Mouse (Mus musculus): Measurements from ENCODE around the gene Pdia3. TPM values are rescaled to one million over a fixed set of nuclear protein-coding genes. Genes with fewer than 3 reads are reported as not detected.
A peak's percentile ranks its signal among the peaks of the same experiment; 100 is the strongest.
"Not testable (repeated sequence)": the region's sequence is repeated elsewhere in the genome, so short reads cannot be mapped to it uniquely, and the experiment has no call there.

Pdia3 gene
- total RNA-seq (2021), result 100 to 1,000 TPM; 355 to 437 TPM
- long read RNA-seq, experiment 1, transcript Pdia3-201 (13 exons, 2,770 nt), result major isoform, 363 of 375 reads
- long read RNA-seq, experiment 1, partial matches to known transcripts, result 3 of 375 reads
- long read RNA-seq, experiment 1, other reads (novel, unspliced or antisense), result 9 of 375 reads
- long read RNA-seq, experiment 2, transcript Pdia3-201 (13 exons, 2,770 nt), result major isoform, 773 of 820 reads
- long read RNA-seq, experiment 2, partial matches to known transcripts, result 30 of 820 reads
- long read RNA-seq, experiment 2, other reads (novel, unspliced or antisense), result 17 of 820 reads

DNA sequence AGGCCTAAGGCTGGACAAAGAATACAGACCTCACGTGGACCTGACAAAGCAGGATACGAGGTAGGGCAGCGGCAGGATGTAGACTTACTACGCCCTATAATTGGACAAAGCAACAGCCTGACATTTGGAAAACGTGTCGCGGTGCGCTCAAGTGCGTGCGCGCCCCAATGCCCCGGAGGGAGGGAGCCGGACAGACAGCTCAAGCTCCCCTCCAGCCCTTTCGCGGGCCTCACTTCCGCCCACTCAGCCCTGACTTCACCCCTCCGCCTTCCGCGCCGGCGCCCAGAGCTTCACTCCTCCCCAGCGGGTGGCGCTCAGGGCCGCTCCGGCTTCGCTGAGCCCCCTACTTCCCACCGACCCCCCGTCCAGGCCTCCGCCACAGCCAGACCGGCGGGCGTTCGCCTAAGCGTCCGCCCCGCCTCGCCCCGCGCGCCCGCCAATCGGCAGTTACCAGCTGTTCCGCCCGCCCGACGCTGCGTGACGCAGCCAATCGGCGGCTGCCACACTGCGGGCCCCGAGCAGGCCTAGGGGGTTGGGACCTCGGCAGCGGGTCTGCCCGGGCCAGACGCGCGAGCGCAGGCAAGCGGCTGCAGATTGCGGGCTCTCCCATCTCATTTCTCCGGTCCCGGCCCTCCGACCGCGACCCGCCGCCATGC lies at the start of gene Pdia3, which contains the start of gene Catsper2:
TSS of gene Pdia3 (plus strand) at position 389 of the 656 bp plus-strand sequence.
TSS of gene Catsper2 (minus strand) at position 406 of the 656 bp plus-strand sequence.
- peak; percentile 93 to 95 for DNase-seq (ENCODE audit: low spot score in 2 of 2)

DNA sequence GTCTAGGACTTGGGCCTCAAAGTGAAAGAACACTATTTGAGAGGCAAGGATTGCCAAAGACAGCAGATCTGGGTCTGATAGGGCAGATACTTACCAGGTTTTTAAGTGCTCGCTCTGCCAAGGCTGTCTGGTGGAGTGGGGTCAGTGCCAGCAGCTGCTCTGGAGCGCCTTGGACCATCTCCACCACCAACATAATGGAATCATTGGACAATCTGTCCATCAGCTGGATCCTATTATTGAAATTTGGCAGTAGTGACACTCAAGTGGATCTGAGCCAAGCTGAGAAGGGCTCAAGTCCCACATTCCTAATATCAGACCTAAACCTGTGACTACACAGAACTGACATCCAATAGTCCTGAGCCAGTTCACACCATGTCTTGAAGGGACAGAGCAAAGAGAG lies 44.7 kb upstream of the Pdia3 start:
- no peak for DNase-seq (ENCODE audit: low spot score in 2 of 2)

DNA sequence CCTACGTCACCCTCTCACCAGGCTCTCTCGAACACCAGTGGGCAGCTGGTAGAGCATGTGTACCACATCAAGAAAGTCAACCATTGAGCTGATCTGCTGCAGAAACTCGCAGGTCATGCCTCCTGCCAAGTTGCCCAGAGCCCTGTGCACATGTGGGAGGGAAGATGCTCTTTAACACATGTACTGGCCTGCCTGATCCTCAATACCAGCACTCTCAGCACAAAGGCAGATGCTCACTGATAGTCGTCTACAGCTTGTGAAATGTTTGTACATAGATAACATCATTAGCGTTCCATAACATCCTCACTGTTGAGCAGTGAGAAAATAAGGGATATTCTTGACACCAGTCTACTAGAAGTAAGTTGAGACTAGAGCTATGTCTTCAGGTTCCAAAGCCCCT lies 42.7 kb upstream of the Pdia3 start:
- DNase-seq (ENCODE audit: low spot score in 2 of 2), result no peak

DNA sequence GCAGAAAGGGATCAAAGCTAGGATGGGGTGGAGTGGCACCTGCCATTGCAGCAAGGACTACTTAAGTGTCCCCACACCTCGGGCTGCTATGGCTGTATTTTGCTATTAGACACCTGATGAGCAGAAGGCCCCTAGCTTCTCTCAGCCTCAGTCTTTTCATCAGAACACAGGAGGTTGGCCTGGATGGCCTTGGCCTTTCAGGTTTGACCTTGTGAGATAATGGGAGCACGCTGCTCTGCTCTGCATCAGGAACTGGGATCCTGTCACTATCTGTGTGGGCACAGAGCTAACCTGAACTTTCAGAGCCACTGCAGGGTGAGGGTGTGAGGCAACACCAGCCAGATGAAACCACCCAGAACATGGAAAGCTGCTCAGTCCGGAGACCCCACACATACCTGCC lies 41.3 kb upstream of the Pdia3 start:
- peak; percentile 5 to 26 for DNase-seq (ENCODE audit: low spot score in 2 of 2)

DNA sequence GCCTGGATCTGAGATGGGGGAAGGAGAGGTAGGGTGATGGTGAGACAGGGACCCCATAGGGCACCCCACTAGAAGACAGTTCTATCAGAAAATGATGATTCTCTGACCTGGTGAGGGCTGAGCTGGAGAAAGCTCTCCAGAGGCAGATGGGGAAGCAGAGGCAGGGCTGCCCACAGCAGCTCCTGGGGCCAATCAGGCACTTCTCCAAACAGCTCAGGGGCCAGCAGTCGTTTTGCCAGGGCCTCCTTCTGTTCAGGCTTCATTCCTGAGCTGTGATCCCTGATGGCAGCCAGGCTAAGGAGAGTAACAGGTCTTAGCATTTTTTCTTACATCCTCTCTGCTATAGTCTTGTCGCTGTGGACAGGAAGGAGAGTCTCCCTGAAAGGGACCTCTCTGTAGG lies 38.8 kb upstream of the Pdia3 start:
- no peak for DNase-seq (ENCODE audit: low spot score in 2 of 2)

DNA sequence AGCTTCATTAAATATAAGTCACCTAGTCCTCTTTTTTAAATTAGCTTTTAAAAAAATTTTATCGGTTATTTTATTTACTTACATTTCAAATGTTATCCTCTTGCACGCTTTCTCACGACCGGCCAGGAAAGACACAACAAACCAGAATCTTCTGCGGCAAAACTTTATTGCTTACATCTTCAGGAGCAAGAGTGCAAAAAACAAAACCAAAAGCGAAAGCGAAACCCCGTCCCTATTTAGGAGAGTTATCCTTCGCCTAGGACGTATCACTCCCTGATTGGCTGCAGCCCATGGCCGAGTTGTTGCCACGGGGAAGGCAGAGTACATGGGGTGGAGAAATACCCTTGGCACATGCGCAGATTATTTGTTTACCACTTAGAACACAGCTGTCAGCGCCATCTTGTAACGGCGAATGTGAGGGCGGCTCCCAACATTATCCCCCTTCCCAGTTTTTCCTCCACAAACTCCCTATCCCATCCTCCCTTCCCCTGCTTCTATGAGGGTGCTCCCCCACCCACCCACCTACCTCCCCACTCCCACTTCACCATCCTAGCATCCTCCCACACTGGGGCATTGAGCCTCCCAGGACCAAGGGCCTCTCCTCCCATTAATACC lies 26.5 kb upstream of the Pdia3 start, which contains the start of gene Strc:
TSS of gene Strc (minus strand) at position 208 of the 615 bp plus-strand sequence.
- not testable (repeated sequence) for DNase-seq (ENCODE audit: low spot score in 2 of 2)

DNA sequence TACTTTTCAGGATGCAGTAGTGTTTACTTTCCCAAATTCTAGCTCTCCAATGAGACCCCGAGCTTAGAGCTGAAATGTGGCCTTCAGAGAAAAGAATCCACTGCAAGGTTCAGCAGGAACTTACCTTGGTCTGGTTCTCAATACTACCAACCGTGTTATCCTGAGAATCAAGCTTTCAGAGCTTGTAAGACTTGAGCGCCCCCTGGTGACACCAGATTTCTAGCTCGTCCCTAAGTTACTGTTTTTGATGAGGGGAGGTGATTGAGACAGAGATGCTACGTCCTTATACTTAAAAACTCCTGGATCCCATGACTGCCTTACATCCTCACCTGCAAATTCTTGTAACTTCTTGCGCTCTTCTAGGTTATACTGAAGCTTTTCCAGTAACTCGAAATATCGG lies 17.0 kb upstream of the Pdia3 start:
- peak; percentile 81 for DNase-seq (ENCODE audit: low spot score in 2 of 2)

DNA sequence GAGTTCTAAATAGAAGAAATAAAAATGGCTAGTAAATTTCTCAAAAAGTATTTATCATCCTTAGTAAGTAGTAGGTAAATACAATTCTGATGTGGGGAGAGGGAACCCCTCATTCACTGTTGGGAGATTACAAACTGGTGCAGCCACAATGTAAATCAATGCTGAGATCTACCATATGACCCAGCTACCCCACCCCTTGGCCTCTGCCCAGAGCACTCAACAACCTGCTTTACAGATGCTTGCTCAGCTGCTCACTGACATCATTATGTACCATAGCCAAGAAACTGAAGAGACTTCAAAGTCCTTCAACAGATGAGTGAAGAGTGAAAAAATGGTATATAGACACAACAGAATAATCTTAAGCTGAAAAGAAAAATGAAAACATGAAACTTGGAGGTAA lies 10.3 kb upstream of the Pdia3 start:
- DNase-seq (ENCODE audit: low spot score in 2 of 2), result no peak

DNA sequence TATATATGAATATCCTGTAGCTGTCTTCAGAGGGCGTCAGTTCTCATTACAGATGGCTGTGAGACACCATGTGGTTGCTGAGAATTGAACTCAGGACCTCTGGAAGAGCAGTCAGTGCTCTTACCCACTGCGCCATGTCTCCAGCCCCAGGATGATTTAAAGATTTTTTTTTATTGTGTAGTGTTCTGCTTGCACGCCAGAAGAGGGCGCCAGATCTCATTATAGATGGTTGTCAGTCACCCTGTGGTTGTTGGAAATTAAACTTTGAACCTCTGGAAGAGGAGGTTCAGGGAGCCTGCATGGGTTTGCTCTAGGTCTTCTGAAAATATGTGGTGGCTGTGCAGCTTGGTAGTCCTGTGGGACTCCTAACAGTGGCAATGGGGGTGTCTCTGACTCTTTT lies 5.4 kb upstream of the Pdia3 start:
- DNase-seq (ENCODE audit: low spot score in 2 of 2), result peak; percentile 36 to 48

DNA sequence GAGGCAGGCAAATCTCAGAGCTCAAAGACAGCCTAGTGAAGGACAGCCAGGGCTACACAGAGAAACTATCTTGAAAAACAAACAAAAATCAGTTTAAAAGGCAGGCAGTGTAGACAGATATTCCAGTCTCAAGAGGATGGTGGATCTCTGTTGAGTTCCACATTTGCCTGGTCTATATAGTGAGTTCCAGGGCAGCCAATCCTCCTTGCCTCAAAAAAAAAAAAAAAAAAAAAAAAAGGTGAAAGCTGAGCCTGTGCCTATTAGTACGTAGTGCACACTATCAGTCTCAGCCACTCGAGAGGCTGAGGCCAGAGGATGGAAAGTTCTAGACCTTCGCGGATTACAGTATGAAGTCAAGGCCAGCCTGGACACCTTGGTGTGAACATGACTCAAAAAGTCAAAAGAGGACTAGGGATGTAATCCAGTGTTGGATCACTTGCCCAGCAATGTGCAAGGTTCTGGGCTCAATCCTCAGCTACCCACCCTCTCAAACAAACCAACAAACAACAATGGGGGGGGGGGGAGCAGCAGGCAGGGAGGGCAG lies 660 bp upstream of the Pdia3 start:
- DNase-seq (ENCODE audit: low spot score in 2 of 2), result peak in 1 of 2 experiments; percentile 49

DNA sequence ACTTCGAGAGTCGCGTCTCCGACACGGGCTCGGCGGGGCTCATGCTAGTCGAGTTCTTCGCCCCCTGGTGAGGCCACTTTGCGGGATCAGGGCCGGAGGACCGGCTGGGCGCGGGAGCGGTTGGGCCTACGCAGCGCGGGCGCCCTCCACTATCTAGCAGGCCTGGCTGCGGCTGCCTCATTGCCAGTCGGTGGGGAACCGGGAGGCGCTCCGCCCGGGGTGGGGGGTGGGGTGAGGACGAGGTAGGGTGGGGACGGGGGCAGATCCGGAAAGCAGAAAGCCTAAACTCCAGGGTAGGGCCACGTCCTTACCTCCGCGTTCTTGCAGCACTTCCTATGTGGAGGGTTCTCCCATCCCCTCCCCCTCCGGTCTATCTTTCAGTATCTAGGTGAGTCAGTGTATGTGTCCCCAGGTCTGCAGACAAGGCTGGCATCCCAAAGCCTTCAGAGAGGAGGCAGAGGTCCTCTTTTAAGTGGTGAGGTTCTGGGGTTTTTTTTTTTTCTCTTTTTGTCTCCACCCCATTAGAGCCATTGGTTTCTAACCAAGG lies 637 bp downstream of the Pdia3 start:
- no peak for DNase-seq (ENCODE audit: low spot score in 2 of 2)

DNA sequence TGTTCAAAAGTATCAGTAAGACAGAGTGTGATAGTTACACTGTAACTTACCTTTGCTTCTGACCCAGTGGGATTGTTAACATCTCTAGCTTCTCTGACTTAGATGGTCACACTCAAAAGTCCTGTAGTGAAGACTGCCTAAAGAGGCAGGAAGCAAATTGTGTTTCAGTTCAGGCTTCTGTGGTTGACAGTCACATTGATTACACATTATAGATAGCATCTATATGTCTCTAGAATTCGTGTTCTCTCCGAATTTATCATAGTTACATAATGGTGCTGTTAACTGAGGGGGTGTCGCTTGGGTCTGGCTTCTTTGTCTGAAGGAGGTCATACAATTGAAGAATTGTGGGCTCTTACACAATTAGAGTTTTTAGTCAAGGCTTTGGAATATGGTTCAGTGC lies 1.5 kb downstream of the Pdia3 start:
- no peak for DNase-seq (ENCODE audit: low spot score in 2 of 2)

DNA sequence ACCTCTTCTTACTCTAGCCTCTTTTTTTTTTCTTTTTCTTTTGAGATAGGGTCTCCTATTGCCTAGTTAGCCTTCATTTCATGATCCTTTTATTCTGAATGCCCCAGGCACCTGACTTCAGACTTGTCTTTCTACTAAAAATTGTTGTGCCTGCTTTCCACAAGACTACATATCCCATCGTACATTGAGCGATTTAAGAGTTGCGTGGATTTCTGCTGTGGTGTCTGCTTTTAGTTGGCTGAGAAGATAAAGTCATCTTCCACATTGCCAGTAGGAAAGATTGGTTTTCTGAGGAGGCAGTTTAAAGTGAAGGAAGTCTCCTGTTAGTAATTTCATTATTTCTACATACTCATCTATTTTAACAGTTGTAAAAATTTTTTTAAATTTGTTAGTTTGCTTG lies 2.0 kb downstream of the Pdia3 start:
- no peak for DNase-seq (ENCODE audit: low spot score in 2 of 2)

DNA sequence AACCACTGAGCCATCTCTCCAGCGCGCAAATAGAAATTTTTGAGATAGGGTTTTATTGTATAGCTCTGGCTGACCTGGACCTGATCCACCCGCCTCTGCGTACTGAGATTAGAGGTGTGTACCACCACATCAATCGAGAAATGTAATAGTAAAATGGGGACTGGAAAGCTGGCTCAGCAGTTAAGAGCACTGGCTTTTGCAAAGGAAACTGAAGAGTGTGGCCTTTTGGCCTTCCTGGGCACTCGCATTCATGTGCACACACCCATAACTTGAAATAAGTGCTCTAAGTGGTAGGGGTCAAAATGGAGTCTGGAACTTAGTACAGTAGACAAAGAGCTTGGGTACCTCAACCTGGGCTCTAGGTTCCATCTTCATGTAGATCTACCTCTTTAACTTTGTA lies 2.8 kb downstream of the Pdia3 start:
- DNase-seq (ENCODE audit: low spot score in 2 of 2), result no peak

DNA sequence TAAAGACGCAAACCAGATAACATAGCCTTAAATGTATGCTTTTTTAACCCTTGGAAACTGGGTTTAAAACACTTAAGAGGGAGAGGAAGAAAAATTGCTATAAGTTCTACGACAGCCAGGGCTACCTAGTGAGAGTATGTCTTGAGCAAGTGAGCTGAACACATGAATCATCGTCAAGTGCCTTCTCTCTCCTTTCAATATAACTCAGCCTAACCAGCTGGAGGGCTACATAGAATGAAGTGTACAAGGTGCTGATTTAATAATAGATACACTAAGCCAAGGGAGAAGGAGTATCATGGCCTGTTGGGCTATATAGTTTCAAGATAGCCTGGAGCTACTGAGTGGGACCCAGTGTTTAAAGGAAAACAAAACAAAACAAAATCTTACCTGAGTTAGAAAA lies 4.9 kb downstream of the Pdia3 start:
- no peak for DNase-seq (ENCODE audit: low spot score in 2 of 2)

DNA sequence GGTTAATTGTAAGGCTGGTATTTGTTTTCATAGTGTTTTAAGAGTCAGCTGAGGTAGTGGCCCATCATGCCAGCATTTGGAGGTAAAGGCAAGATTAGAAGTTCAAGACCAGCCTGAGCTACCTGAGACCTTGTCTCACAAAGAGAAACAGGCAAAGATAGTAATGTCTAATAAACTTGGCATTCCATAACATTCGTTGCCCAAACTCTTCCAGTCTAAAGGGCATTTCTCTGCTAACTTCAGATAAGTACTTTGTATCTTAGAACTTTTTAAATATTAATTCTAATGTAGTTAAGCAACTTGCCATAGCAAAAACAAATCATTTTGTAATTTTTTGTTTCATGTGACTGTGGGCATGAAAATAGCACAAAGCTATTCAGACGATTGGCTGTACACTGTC lies 9.6 kb downstream of the Pdia3 start:
- DNase-seq (ENCODE audit: low spot score in 2 of 2), result no peak

DNA sequence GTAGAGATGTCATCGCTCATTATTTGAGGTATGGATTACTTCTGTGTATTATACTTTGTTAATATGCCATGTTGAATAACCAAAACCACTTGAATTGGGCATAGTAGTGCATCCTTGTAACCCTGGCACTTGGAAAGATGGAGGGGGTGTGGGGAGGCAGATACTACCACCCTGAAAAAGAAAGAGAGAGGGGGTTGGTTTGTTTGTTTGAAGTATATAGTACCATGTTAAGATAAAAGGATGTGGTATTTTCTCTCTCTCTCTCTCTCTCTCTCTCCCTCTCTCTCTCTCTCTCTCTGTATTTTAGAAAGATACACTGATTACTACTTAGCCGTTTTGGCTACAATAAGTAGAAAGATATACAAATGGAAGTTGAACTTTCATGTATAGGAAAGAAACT lies 12.3 kb downstream of the Pdia3 start:
- DNase-seq (ENCODE audit: low spot score in 2 of 2), result no peak

DNA sequence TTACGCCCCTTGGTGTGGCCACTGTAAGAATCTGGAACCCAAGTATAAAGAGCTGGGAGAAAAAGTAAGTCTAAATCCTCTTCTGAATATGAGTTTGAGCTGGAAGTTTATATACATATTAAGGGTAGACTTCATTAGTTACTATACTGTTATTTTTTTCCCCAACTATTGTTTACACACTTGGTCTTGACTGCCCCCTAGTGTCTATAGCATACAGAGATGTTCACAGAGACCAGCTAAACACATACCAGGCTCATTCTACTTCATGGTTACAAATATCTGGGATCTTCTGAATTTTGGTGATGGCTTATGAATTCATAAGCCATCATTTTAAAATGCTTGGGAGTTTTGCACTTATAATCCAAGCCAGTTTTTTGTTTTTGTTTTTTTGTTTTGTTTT lies 21.3 kb downstream of the Pdia3 start:
- no peak for DNase-seq (ENCODE audit: low spot score in 2 of 2)

DNA sequence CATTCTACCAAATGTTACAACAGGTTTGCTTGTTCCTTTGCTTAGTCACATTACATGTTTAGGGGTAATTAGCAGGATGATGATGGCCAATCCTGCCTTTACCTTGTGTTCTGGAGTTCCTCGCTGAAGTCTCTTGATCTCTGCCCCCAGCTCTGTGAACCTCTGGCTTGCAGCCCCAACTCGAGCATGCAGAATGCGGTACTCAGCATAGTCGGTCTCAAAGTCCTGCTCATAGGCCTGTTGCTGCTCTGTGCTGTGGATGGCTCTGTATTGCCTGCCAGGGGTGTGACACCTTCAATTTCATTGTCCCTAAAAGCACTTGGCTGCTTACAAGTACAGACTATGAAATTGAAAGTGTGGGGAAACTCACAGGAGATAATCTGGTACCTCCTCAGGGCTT lies 26.2 kb downstream of the Pdia3 start:
- DNase-seq (ENCODE audit: low spot score in 2 of 2), result no peak

DNA sequence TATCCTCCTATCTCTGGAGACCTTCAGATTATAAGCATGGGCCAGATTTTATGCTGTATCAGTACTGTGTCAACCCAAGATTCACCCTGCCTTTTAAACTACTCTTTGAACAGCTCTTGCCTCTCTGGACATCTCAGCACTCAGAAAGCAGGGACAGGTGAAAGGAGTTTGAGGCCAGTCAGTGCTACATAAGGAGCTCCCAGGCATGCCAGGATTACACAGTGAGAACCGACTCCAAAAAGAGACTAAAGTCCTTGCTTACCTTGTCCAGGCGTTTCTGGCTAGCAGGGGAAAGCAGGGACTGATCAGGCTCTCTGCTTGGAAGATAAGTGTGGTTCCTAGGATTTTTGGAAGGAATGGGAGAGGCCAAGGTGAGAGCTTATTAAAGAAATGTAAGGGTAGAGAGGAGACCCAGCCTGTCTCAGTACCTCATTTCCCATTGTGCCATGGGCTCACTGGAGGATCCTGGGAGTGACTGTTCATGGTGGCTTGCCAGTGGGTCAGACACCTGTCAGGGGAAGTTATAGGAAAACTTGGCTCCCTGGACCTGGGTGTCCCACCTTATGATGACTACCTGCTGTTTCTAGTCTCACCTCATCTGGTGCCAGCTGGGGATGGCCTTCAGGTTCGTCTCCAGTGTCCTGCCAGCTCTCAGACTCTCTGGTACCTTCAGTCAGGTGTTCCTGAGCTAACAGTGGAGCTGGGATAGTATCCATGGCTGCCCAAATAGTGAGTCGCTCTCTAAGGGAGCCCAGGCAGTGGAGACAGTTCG lies 27.4 kb downstream of the Pdia3 start:
- no peak for DNase-seq (ENCODE audit: low spot score in 2 of 2)

DNA sequence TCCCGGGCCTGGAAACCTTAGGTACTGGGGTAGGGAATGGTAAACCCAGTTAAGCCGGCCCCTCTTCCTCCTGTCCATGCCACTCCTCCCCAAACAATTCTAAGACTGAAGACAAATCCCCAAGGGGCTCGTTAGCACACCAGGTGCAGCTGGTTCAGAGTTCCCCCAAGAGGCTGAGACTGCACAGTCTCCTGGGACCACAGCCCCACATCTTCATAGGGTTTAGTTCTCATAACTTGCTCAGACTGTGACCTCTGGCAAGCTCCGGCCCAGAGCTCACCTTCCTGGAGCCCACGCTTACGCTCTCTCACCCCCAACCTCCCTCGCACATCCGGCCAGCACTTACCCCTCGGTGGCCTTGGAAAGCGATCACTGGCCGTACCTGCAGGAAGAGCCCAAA lies 28.2 kb downstream of the Pdia3 start:
- no peak for DNase-seq (ENCODE audit: low spot score in 2 of 2)
